Mouse (Mus musculus): Measurements from ENCODE around the gene Gm21981. TPM values are rescaled to one million over a fixed set of nuclear protein-coding genes. Genes with fewer than 3 reads are reported as not detected.

Gene Gm21981
- total RNA-seq, 2 experiments from 2014 or later: 1.4 TPM; not detected in 1

- no peak for ATAC-seq (replicated peaks; ENCODE audit: low FRiP score, low TSS enrichment, poor library complexity, severe bottlenecking)
Measured at GRCm38 (mm10) chr17:47706196-47706595, 11.9 kb upstream of the Gm21981 start.

DNA sequence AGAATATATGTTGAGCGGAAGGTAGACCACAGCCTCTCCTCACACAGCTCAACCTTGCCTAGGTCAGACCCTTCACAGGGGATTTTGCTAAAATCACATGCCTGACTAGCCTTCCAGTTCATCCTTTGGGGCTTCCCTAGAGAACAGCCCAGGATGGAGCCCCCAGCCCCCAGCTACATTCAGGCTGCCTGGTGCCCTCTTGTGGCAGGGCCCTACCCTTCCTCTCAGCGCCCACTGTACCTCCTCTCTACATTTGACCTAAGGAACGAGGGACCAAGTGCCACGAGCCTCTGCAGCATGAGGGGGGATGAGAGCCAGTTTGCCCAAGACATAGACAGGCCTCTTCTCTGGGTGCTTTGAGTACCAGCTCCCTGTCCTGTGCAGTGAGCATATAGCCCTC lies 10.4 kb upstream of the Gm21981 start:
- no peak for ATAC-seq (replicated peaks; ENCODE audit: low FRiP score, low TSS enrichment, poor library complexity, severe bottlenecking)

GRCm38 (mm10) chr17:47703556-47703955 lies 9.3 kb upstream of the Gm21981 start:
- ATAC-seq (replicated peaks; ENCODE audit: low FRiP score, low TSS enrichment, poor library complexity, severe bottlenecking): no peak

- ATAC-seq (replicated peaks; ENCODE audit: low FRiP score, low TSS enrichment, poor library complexity, severe bottlenecking): no peak
Measured at GRCm38 (mm10) chr17:47702548-47703345, 8.5 kb upstream of the Gm21981 start.

DNA sequence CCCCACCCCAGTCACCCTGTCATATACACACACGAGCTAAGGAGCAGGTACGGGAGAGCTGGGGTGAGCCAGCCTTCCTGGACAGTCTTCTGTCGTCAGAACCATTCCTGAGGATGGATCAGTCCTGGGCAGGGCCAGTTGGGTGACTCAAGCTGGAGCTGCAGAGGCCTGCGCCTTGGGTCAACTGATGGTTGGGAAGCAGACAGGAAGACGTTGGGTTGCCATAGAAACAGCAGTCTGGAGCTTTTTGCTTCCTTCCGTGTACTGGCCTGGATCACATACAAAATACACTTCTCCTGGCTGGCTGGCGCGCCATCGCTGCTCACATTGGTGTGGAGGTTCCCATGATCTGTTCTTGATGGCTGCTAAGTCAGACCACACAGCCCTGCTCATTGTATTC lies 7.5 kb upstream of the Gm21981 start:
- ATAC-seq (replicated peaks; ENCODE audit: low FRiP score, low TSS enrichment, poor library complexity, severe bottlenecking): no peak

DNA sequence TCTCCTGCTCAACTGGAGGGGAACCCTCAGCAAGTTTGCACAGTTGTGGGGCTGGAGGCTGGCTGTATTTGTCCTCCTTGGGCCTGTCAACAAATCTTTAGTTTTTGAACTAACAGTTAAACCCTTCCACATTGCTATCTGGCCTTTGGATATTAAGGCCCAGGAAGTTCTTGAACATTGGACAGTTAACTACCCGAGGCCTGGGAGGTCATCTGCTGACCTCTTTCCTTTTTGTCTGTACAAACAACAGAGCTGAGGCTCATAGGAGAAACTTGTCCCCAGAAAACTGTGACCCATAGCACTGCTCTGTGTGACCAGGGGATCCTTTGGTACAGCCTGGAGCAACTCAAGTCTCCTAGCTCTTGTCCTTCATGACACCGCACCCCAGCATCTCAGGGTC lies 4.8 kb upstream of the Gm21981 start:
- ATAC-seq (replicated peaks; ENCODE audit: low FRiP score, low TSS enrichment, poor library complexity, severe bottlenecking): no peak

DNA sequence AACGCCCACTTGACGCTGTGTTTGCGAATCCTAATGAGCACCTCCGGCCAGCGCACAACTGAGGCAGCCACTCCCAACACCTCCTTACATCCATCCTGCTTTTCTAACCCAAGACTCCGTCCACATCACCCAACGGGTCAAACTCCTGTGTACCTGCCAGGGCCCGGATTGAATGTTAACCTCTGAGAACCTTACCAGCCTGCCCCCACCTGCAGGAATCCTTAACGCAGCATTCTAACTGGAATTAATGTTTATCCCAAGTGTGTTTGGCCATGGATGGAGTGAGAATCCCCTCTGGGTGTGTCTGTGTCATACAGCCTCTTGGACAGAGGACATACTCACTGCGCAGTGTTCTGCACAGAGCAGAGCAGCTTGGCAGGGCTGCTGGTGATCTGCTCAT lies 3.9 kb upstream of the Gm21981 start:
- ATAC-seq (replicated peaks; ENCODE audit: low FRiP score, low TSS enrichment, poor library complexity, severe bottlenecking): no peak

DNA sequence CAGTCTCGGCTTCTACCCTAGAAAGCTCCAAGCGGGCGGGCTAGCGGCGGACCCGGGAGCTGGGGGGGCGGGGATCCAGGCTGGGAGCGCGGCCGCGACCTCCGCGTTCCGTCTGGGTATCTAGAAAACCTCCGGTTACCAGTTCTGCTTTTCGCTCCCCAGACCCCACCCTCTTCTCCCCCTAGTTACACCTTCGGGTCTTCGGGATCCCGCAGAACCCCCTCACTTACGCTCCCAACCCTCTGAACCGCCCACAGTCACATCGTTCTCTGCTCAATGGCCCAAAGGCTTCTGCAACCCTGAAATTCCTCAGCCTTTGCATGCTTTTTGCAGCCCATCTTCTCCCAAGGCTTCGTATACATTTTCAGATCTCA lies 1.1 kb upstream of the Gm21981 start:
- ATAC-seq (replicated peaks; ENCODE audit: low FRiP score, low TSS enrichment, poor library complexity, severe bottlenecking): no peak

GRCm38 (mm10) chr17:47694503-47695336 lies 465 bp upstream of the Gm21981 start, which contains the start of gene Prickle4:
Gene Prickle4, minus strand, starts transcription at chr17:47694736.
- peak; percentile 83 for ATAC-seq (replicated peaks; ENCODE audit: low FRiP score, low TSS enrichment, poor library complexity, severe bottlenecking)

GRCm38 (mm10) chr17:47693671-47694441 lies 399 bp downstream of the Gm21981 start:
- ATAC-seq (replicated peaks; ENCODE audit: low FRiP score, low TSS enrichment, poor library complexity, severe bottlenecking): no peak

GRCm38 (mm10) chr17:47691650-47692049 lies 2.6 kb downstream of the Gm21981 start:
- no peak for ATAC-seq (replicated peaks; ENCODE audit: low FRiP score, low TSS enrichment, poor library complexity, severe bottlenecking)

GRCm38 (mm10) chr17:47689894-47690293 lies 4.4 kb downstream of the Gm21981 start:
- ATAC-seq (replicated peaks; ENCODE audit: low FRiP score, low TSS enrichment, poor library complexity, severe bottlenecking): no peak

GRCm38 (mm10) chr17:47688608-47689575 lies 5.4 kb downstream of the Gm21981 start, which contains the start of gene Frs3:
Gene Frs3, plus strand, starts transcription at chr17:47689030.
- peak; percentile 22 for ATAC-seq (replicated peaks; ENCODE audit: low FRiP score, low TSS enrichment, poor library complexity, severe bottlenecking)

GRCm38 (mm10) chr17:47688344-47688607 lies 6.0 kb downstream of the Gm21981 start, which contains the start of gene Tomm6:
Gene Tomm6, minus strand, starts transcription at chr17:47688386.
- no peak for ATAC-seq (replicated peaks; ENCODE audit: low FRiP score, low TSS enrichment, poor library complexity, severe bottlenecking)

- ATAC-seq (replicated peaks; ENCODE audit: low FRiP score, low TSS enrichment, poor library complexity, severe bottlenecking): peak; percentile 93
Measured at GRCm38 (mm10) chr17:47687409-47688343, 6.6 kb downstream of the Gm21981 start.

DNA sequence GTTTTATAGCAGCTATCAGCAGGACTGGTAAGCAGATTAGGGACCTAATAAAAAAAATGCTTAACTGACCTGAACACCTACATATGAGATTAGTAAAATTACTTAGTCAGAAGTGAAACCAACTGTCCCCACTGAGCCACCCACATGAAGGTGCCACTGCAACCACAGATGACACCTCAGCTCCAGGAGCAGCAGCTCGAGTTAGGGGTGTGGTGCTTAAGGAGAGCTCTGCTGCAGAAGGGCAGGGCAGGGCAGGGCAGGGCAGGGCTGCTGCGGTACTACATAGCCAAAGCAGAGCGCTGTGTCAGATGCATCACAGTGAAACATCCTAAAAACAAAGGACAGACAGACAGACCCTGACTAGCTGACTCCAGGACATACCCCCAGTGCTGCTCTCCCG lies 11.4 kb downstream of the Gm21981 start:
- peak; percentile 64 for ATAC-seq (replicated peaks; ENCODE audit: low FRiP score, low TSS enrichment, poor library complexity, severe bottlenecking)

GRCm38 (mm10) chr17:47678702-47679101 lies 15.6 kb downstream of the Gm21981 start:
- no peak for ATAC-seq (replicated peaks; ENCODE audit: low FRiP score, low TSS enrichment, poor library complexity, severe bottlenecking)

DNA sequence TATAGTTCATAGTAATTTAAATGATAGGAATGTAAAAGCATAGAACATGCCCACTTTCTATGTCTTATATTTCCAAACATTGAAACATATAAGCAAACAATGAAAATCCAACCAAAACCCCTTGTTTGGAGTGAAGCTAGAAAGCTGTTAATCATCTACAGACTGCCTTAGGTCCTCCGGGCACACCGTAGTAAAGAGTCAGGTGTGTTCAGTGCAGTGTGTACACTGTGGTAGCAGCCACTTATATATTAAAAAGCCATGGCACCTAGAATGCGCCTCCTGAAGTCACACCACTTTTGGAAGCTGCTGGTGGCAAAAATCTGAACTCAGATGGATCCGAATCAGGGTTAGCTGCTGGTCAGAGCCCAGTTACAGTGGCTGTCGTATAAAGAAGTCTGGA lies 16.0 kb downstream of the Gm21981 start:
- no peak for ATAC-seq (replicated peaks; ENCODE audit: low FRiP score, low TSS enrichment, poor library complexity, severe bottlenecking)
